Mouse (Mus musculus): ENCODE measurements around the gene H2al1o.
"Not testable (repeated sequence)": the region's sequence is repeated elsewhere in the genome, so short reads cannot be mapped to it uniquely, and the experiment has no call there.

H2al1o gene

GRCm38 (mm10) chrX:9572309-9572708 lies at the start of gene H2al1o:
Gene H2al1o (minus strand): TSS chrX:9572409.
- DNase-seq = not testable (repeated sequence)

- not testable (repeated sequence) for DNase-seq
Measured at GRCm38 (mm10) chrX:9598036-9598435, 25.8 kb upstream of the H2al1o start.

- no peak for DNase-seq
Measured at GRCm38 (mm10) chrX:9536881-9537280, 35.3 kb downstream of the H2al1o start.

Measured in kidney, postnatal 14 days (tissue).